15 mouse cellular contexts compared by ENCODE assay signal in the genomic region with DNA sequence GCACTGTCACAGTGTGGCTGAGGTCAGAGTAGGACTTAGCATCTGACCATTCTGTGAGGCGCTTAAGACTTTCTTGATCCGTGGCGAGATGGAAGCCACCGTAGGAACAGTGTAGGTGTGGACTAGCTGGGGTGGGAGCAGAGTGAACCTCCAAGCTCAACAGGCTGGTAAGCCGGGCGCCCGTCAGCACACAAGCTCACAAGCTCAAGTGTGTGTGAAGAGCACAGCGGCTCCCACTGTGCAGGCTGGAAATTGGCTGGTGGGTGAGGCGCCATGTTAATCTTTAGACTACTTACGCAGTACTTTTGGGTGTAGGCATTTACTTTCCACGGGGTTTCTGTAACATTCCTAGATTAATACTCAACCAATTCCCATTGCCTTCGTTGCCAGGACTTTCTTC.
"Had no signal": no experiment of that assay in that cellular context is flagged by ENCODE, and none has a peak within 500 bp of the region (broad histone marks: within the 10 kb centered on the region; RNA-seq: fewer than 3 reads in every experiment).

No protein-coding gene starts in this region.

- H3K27ac ChIP-seq: intestine, embryonic 15.5 days; left cerebral cortex, adult 2 months; limb, embryonic 10.5 days; liver, embryonic 15.5 days; macrophage; midbrain, embryonic 12.5 days; stomach, embryonic 15.5 days had no signal

- H3K27me3 ChIP-seq: intestine, embryonic 15.5 days; liver, embryonic 15.5 days; megakaryocyte, embryonic 14.5 days; midbrain, embryonic 12.5 days; stomach, embryonic 15.5 days had no signal

- H3K4me2 ChIP-seq: intestine, embryonic 15.5 days; liver, embryonic 11.5 days; liver, embryonic 15.5 days; midbrain, embryonic 12.5 days; stomach, embryonic 15.5 days had no signal

- H3K4me3 ChIP-seq: intestine, embryonic 15.5 days; left cerebral cortex, adult 2 months; limb, embryonic 10.5 days; liver, embryonic 15.5 days; megakaryocyte, embryonic 14.5 days; midbrain, embryonic 12.5 days; stomach, embryonic 15.5 days had no signal

- H3K9me3 ChIP-seq: intestine, embryonic 15.5 days; limb, embryonic 10.5 days; liver, embryonic 15.5 days; megakaryocyte, embryonic 14.5 days; midbrain, embryonic 12.5 days; stomach, embryonic 15.5 days had no signal

- H3K9ac ChIP-seq: intestine, embryonic 15.5 days; liver, embryonic 15.5 days; midbrain, embryonic 12.5 days; stomach, embryonic 15.5 days had no signal

- ATAC-seq: intestine, embryonic 15.5 days; midbrain, embryonic 16.5 days had no signal

- H3K36me3 ChIP-seq: intestine, embryonic 15.5 days; limb, embryonic 10.5 days; liver, embryonic 15.5 days; midbrain, embryonic 12.5 days; stomach, embryonic 15.5 days had no signal

- DNase-seq: kidney, adult 2 months; kidney, postnatal 10 days; lung, postnatal 10 days; right cerebral cortex, postnatal 14 days; thymus, postnatal 4 days had no signal
